Mouse (Mus musculus): ENCODE data around the gene Mup21.
"Not testable (repeated sequence)": the region's sequence is repeated elsewhere in the genome, so short reads cannot be mapped to it uniquely, and the experiment has no call there.

Mup21 gene

GRCm38 (mm10) chr4:62150811-62151210 lies at the start of gene Mup21:
Gene Mup21, minus strand, starts transcription at chr4:62150863.
- DNase-seq (ENCODE audit: low read depth): no peak

GRCm38 (mm10) chr4:62199923-62200529 lies 49.4 kb upstream of the Mup21 start:
- DNase-seq (ENCODE audit: low read depth): no peak

GRCm38 (mm10) chr4:62188778-62189177 lies 38.1 kb upstream of the Mup21 start:
- DNase-seq (ENCODE audit: low read depth): no peak

GRCm38 (mm10) chr4:62177282-62177681 lies 26.6 kb upstream of the Mup21 start:
- DNase-seq (ENCODE audit: low read depth): peak; percentile 2

- DNase-seq (ENCODE audit: low read depth): no peak
Observed at GRCm38 (mm10) chr4:62174471-62174870, 23.8 kb upstream of the Mup21 start.

GRCm38 (mm10) chr4:62167636-62168035 lies 17.0 kb upstream of the Mup21 start:
- DNase-seq (ENCODE audit: low read depth): not testable (repeated sequence)

GRCm38 (mm10) chr4:62158401-62158800 lies 7.7 kb upstream of the Mup21 start:
- no peak for DNase-seq (ENCODE audit: low read depth)

- DNase-seq (ENCODE audit: low read depth): no peak
Observed at GRCm38 (mm10) chr4:62133706-62134105, 17.0 kb downstream of the Mup21 start.

GRCm38 (mm10) chr4:62103366-62103765 lies 47.3 kb downstream of the Mup21 start:
- DNase-seq (ENCODE audit: low read depth): peak; percentile 14

All from c-Kit-positive CD71-negative TER-119-negative erythroid progenitor cells, embryonic 14.5 days (primary cell).